Mouse (Mus musculus): Measurements from ENCODE around the gene Trmt1.

The Trmt1 gene

GRCm38 (mm10) chr8:84711312-84711711, 25.2 kb downstream of the Trmt1 start:
- DNase-seq, result no peak

- DNase-seq, result peak; percentile 91
Observed at GRCm38 (mm10) chr8:84711933-84712758, 26.0 kb downstream of the Trmt1 start.

GRCm38 (mm10) chr8:84712759-84713120, 26.6 kb downstream of the Trmt1 start:
- DNase-seq, result no peak

GRCm38 (mm10) chr8:84713381-84713780, 27.3 kb downstream of the Trmt1 start:
- DNase-seq, result peak; percentile 78

GRCm38 (mm10) chr8:84714161-84714560, 28.1 kb downstream of the Trmt1 start:
- DNase-seq, result no peak

- DNase-seq, result no peak
Observed at GRCm38 (mm10) chr8:84715893-84716468, 29.9 kb downstream of the Trmt1 start.

GRCm38 (mm10) chr8:84716790-84717189, 30.7 kb downstream of the Trmt1 start:
- no peak for DNase-seq

- no peak for DNase-seq
Observed at GRCm38 (mm10) chr8:84718476-84718875, 32.4 kb downstream of the Trmt1 start.

- no peak for DNase-seq
Observed at GRCm38 (mm10) chr8:84718959-84719690, 33.0 kb downstream of the Trmt1 start.

- no peak for DNase-seq
Observed at GRCm38 (mm10) chr8:84722530-84722849, 36.4 kb downstream of the Trmt1 start.

GRCm38 (mm10) chr8:84722850-84723570, 36.9 kb downstream of the Trmt1 start, which contains the start of gene G430095P16Rik:
TSS of gene G430095P16Rik (plus strand) at chr8:84723007.
- DNase-seq, result peak; percentile 78

GRCm38 (mm10) chr8:84723571-84723900, 37.4 kb downstream of the Trmt1 start:
- no peak for DNase-seq

- no peak for DNase-seq
Observed at GRCm38 (mm10) chr8:84724683-84725082, 38.6 kb downstream of the Trmt1 start.

GRCm38 (mm10) chr8:84725246-84725940, 39.3 kb downstream of the Trmt1 start:
- no peak for DNase-seq

GRCm38 (mm10) chr8:84725941-84726259, 39.8 kb downstream of the Trmt1 start:
- DNase-seq, result peak; percentile 55

GRCm38 (mm10) chr8:84728474-84728873, 42.4 kb downstream of the Trmt1 start:
- peak; percentile 96 for DNase-seq

GRCm38 (mm10) chr8:84729921-84730362, 43.8 kb downstream of the Trmt1 start:
- no peak for DNase-seq

- DNase-seq, result peak; percentile 56
Observed at GRCm38 (mm10) chr8:84730541-84731370, 44.6 kb downstream of the Trmt1 start.

- DNase-seq, result no peak
Observed at GRCm38 (mm10) chr8:84731371-84732177, 45.5 kb downstream of the Trmt1 start.

- no peak for DNase-seq
Observed at GRCm38 (mm10) chr8:84732545-84732944, 46.4 kb downstream of the Trmt1 start.

GRCm38 (mm10) chr8:84732996-84733395, 46.9 kb downstream of the Trmt1 start:
- no peak for DNase-seq

Measured in retina, postnatal 1 day (tissue).